Mouse (Mus musculus) megakaryocyte, embryonic 14.5 days (primary cell): ENCODE measurements around the gene Rtn4r. TPM values are rescaled to one million over a fixed set of nuclear protein-coding genes. Genes with fewer than 3 reads are reported as not detected.

Experiments
- H3K27me3 ChIP-seq: replicated peaks from 2 replicates; pipeline ENCODE3; 2012; ENCODE audit warnings: inconsistent platforms
- H3K36me3 ChIP-seq: replicated peaks from 2 replicates; pipeline ENCODE3; 2012; ENCODE audit warnings: low read length, inconsistent platforms, mixed read lengths
- H3K4me1 ChIP-seq: 2 replicates; pipeline ENCODE4 v1.6.1; 2012; ENCODE audit warnings: inconsistent platforms
- H3K4me3 ChIP-seq: replicated peaks from 2 replicates; pipeline ENCODE3; 2012; ENCODE audit warnings: moderate library complexity, mild to moderate bottlenecking, inconsistent platforms
- H3K9me3 ChIP-seq: 2 replicates; pipeline ENCODE4 v1.6.1; 2012; ENCODE audit warnings: inconsistent platforms
- FLI1 ChIP-seq: IDR thresholded peaks from 2 replicates; pipeline ENCODE4 v1.6.1; 2012; ENCODE audit warnings: low read length, inconsistent platforms, mixed read lengths
- GATA1 ChIP-seq: IDR thresholded peaks from 3 replicates; pipeline ENCODE4 v1.6.1; 2012; ENCODE audit warnings: mixed read lengths, low read length, inconsistent platforms, borderline replicate concordance
- polyA plus RNA-seq: library from polyadenylated mRNA; stranded (reverse); fragments of >175 nt; gene quantifications from 2 replicates; pipeline ENCODE4 v1.2.3, GENCODE M21; 2012; ENCODE audit warnings: low replicate concordance; ENCODE audit not compliant: insufficient read depth

Gene Rtn4r
- polyA plus RNA-seq, 1 experiment, result 56.5 TPM

DNA sequence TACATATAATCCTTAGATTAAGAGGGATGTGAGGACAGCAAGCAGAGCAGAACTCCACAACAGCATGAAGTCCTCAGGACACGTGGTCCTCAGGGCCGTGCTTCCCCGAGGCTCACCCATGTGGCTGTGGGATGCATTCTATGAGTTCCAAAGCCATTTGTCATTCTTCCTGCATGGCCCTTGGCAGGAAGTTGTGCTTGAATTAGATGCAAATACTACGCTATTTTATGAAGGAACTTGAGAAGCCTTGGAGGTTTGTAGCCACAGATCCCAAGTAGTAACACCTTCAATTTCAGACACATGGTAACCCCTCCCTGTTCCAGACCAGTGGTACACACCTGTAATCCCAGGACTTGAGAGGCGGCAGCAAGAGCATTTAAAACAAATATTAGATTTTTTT lies 31.1 kb upstream of the Rtn4r start:
- Histone ChIP-seq H3K4me3 (peak overlapping the region; percentile 71), H3K4me1 (peaks cover 44% of the 10 kb centered on the region), H3K9me3 (peaks cover 39% of the 10 kb centered on the region), H3K27me3 (peaks cover 4% of the 10 kb centered on the region), H3K36me3 (peaks cover 40% of the 10 kb centered on the region)
- TF ChIP-seq FLI1 (no peak), GATA1 (no peak)

DNA sequence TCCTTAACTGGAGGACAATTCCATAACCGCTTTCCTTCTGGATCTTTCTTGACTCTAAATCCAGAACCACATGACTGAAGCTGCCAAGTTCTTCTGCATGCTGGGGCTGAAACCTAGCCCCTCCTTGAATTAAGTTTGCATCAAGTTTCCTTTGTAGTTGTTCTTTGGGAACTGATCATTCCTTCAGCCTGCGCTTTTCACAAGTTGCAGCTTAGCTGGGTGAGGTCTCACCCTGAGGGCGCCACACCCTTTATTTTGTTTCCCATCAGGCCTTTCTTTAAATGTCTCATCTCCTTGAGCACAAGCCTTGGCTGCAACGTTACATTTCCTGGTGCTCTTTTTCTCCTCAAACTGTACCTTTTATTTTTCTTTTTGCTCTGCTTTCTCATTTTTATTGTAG lies 24.6 kb upstream of the Rtn4r start:
- Histone ChIP-seq H3K27me3 (peaks cover 31% of the 10 kb centered on the region), H3K4me1 (peaks cover 33% of the 10 kb centered on the region), H3K36me3 (peaks cover 16% of the 10 kb centered on the region), H3K9me3 (peaks cover 28% of the 10 kb centered on the region), H3K4me3 (no peak overlapping the region)
- TF ChIP-seq GATA1, result no peak
- no peak for TF ChIP-seq FLI1

DNA sequence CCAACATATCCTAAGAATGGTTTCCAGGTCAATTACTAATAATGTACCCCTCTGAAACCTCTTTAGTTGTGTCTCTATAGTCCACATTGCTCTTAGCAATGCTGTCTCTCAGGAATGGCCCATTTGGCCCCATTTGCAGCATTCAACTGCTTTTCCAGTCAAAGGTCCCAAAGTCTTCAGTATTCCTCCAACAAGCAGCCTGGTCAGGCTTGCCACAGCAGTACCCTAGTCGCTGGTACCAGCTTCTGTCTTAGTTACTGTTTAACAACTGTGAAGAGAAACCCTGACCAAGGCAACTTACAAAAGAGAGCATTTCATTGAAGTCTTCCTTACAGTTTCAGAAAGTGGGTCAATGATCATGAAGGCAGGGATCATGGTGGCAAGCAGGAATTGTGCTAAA lies 24.1 kb upstream of the Rtn4r start:
- peaks cover 28% of the 10 kb centered on the region for H3K9me3 ChIP-seq
- H3K27me3 ChIP-seq, result peaks cover 31% of the 10 kb centered on the region
- peaks cover 37% of the 10 kb centered on the region for H3K4me1 ChIP-seq
- peaks cover 16% of the 10 kb centered on the region for H3K36me3 ChIP-seq
- TF ChIP-seq GATA1, result no peak
- no peak for TF ChIP-seq FLI1
- no peak overlapping the region for H3K4me3 ChIP-seq

DNA sequence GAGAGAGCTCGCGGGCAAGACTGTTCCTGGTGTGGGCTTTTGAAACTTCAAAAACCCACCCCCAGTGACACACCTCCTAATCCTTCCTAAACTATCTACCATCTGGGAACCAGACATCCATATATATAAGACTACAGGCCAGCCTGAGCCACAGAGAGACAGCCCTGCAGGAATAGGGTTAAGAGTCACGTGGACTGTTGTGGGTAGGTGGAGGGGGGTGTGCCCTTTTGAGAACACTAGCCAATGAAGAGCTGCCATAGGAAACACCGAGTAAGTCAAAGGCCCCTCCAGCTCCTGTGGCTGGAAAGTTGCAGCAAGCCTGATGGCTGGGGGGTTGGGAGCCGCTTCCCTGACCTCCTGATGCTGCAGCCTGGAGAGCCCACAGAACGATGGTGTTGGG lies 23.6 kb upstream of the Rtn4r start:
- H3K9me3 ChIP-seq, result peaks cover 29% of the 10 kb centered on the region
- H3K36me3 ChIP-seq, result peaks cover 16% of the 10 kb centered on the region
- peaks cover 31% of the 10 kb centered on the region for H3K27me3 ChIP-seq
- H3K4me1 ChIP-seq, result peaks cover 42% of the 10 kb centered on the region
- H3K4me3 ChIP-seq, result no peak overlapping the region
- TF ChIP-seq FLI1 (no peak), GATA1 (no peak)

DNA sequence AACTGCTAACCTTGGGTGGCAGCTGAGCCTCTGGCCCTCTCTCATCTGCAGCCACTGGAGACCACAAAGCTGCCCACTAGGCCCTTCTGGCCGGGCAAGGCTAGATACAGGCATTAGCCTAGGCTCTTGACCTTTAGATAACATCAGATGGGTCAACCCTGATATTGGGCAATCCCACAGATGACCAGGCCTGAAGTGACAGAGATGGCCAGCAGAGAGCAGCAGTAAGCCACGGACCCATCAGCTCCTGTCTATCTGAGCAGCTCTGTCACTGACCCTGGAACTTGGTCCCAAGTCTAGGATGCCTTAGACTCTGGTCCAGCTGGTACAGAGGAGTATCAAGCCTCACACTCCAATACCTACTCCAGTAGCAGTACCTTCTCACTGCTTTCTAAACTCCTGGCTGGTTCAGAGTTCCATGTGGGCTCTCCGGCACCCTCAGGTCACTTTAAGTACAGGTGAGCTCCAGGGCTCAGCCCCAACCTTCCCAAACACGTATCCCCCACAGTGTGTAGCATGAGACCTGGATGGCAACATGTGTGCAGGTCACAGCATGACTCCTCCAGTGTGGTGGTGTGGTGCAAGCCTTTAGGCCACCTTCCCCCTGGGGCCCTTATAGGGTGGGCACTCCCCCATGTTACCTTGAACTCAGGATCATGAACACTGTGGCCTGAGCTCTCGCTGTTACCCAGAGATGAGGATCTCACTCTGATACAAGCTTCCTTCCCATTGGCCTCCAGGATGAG lies 19.0 kb upstream of the Rtn4r start:
- Histone ChIP-seq H3K4me1 (peaks cover 44% of the 10 kb centered on the region), H3K36me3 (peaks cover 4% of the 10 kb centered on the region), H3K4me3 (no peak overlapping the region), H3K27me3 (peaks cover 25% of the 10 kb centered on the region), H3K9me3 (peaks cover 31% of the 10 kb centered on the region)
- TF ChIP-seq GATA1 (0 out of 3 replicates have a peak, but pooled peaks have one; percentile 22), FLI1 (no peak)

DNA sequence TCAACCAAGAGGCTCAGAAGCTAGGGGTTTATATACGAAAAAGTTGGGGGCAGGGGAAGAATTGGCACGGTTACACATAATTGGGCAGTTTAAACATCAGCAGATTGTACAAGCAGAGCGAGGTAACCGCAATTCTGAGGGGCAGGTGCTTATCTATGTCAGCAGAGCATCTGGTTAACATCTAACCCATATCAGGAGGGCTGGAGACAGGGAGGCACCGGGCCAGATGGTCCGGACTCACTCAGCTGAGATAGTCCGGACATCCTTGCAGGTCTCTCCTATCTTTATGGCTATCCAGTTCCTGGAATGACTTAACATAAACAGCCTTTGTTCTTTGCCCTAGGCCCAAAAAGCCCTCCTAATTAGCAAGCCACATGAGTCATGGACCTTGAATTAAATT lies 16.4 kb upstream of the Rtn4r start:
- TF ChIP-seq FLI1, result no peak
- no peak for TF ChIP-seq GATA1
- H3K9me3 ChIP-seq, result peaks cover 31% of the 10 kb centered on the region
- H3K27me3 ChIP-seq, result peaks cover 28% of the 10 kb centered on the region
- peaks cover 4% of the 10 kb centered on the region for H3K36me3 ChIP-seq
- no peak overlapping the region for H3K4me3 ChIP-seq
- H3K4me1 ChIP-seq, result peaks cover 49% of the 10 kb centered on the region

DNA sequence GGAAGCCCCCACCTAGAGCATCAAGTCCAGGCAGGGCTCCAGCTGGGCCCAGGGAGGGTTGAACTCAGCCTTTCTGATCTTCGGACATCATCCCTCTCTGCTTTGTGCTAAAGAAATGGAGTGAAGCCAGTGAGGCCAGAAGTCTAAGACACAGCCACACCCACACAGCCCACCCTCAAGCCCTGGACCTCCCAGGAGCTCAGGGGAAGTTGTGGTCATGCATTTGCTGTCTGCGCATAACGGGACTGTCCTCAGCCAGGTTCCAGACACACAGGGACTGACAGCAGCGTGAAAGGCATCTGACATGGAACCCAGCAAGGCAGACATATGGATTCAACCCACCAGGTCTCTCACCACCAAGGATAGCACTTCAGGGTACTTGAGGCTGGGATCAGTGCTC lies 11.0 kb upstream of the Rtn4r start:
- H3K4me3 ChIP-seq, result no peak overlapping the region
- H3K9me3 ChIP-seq, result peaks cover 4% of the 10 kb centered on the region
- H3K27me3 ChIP-seq, result peaks cover 22% of the 10 kb centered on the region
- H3K36me3 ChIP-seq, result peaks cover 3% of the 10 kb centered on the region
- H3K4me1 ChIP-seq, result peaks cover 65% of the 10 kb centered on the region
- TF ChIP-seq GATA1, result no peak
- TF ChIP-seq FLI1, result no peak

DNA sequence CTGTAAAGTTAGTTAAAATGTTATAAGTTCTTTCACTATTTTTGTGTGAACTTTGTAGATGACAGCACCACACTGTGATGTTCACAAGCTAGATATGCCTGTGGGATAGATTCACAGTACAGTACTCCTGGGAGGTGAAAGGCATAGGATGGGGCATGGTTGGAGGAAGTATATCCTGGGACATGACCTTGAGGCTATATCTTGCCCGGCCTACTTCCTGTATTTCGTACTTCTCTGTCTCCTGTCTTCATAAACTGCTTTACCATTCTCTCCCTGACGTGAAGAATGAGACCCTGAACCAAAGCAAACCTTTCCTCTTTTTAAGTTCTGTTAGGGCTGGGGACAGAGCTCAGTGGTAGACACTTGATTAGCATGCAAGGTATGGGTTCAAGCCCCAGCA lies 9.2 kb upstream of the Rtn4r start:
- Histone ChIP-seq H3K36me3 (no peaks in the 10 kb centered on the region), H3K4me1 (peaks cover 56% of the 10 kb centered on the region), H3K4me3 (no peak overlapping the region), H3K9me3 (no peaks in the 10 kb centered on the region), H3K27me3 (peaks cover 28% of the 10 kb centered on the region)
- TF ChIP-seq FLI1, result no peak
- no peak for TF ChIP-seq GATA1

DNA sequence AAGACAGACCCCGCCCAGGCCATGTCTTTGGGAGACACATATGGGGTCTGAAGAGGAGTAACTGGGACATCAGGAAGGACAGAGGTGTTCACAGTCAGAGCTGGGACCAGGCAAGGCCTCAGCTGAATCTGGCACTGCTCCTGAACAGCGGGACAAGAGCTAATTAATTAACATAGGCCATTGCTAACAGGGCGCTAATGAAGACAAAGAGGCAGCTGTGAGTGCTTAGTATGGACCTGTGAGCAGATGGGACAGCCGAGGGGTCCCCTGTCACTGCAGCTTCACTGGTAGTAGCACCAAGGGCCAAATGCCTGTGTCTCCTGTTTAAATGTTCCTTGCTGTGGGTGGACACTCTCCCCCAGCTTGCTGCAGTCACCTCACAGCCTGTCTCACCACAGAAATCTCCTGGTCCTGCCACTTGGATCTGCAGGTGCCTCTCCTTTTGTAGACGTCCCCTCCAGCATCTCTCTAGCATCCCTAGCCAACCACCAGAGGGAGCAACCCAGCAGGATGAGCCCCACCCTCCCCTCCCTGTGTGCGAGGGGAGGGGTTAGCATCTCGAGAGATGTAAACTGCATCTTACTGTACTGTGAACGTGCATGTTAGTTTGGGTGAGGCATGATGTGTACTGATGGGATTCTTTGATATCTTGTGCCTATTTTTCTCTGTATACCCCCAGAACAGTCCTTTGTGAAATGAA lies 8.3 kb upstream of the Rtn4r start:
- TF ChIP-seq FLI1, result no peak
- no peak for TF ChIP-seq GATA1
- peaks cover 29% of the 10 kb centered on the region for H3K27me3 ChIP-seq
- no peaks in the 10 kb centered on the region for H3K36me3 ChIP-seq
- H3K4me1 ChIP-seq, result peaks cover 59% of the 10 kb centered on the region
- H3K4me3 ChIP-seq, result no peak overlapping the region
- H3K9me3 ChIP-seq, result no peaks in the 10 kb centered on the region

DNA sequence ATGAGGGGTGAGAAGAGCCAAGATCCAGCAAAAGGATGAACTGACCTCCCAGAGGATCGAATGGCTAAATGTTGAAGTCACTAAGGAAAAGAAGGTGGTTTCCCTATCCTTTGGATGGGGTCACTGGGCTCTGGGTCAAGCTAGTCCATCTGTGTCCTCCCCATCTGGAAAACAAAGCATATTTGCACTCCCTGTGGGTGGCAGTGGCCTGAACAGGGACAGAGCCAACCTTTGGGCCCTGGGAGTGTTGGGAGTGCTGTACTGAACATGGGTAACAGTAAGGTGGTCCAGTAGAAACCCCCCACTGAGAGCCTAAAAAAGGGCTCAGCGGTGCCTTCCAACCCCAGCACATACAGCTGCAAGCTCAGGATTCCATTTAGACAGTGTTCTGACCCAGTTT lies 4.7 kb upstream of the Rtn4r start:
- peaks cover 67% of the 10 kb centered on the region for H3K4me1 ChIP-seq
- H3K27me3 ChIP-seq, result peaks cover 21% of the 10 kb centered on the region
- no peaks in the 10 kb centered on the region for H3K9me3 ChIP-seq
- no peak overlapping the region for H3K4me3 ChIP-seq
- H3K36me3 ChIP-seq, result no peaks in the 10 kb centered on the region
- TF ChIP-seq GATA1, result no peak
- TF ChIP-seq FLI1, result no peak

DNA sequence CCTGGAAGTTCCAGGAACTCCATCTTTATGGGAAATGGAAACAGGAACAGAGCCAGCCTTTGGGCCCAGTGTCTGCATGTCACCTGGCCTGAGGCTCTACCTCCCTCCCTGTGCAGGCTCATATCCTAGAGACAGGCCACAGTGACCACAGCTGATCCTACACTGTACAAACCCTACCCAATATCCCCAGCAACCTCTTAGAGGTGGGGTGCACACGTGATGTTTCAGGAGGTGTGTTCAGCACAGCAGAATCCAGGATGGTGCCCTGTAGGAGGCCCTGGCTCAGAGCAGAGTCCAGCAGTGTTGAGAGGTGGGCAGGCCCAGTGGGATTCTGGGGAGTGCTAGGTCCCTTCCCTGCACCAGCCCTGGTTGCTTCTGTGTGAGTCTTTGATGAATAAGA lies 4.0 kb upstream of the Rtn4r start:
- Histone ChIP-seq H3K4me1 (peaks cover 67% of the 10 kb centered on the region), H3K4me3 (no peak overlapping the region), H3K27me3 (peaks cover 28% of the 10 kb centered on the region), H3K36me3 (peaks cover under 1% of the 10 kb centered on the region), H3K9me3 (no peaks in the 10 kb centered on the region)
- TF ChIP-seq GATA1, result no peak
- no peak for TF ChIP-seq FLI1
